Mouse (Mus musculus) midbrain, embryonic 11.5 days (tissue): Measurements from ENCODE around the gene 1600014C23Rik. TPM values are rescaled to one million over a fixed set of nuclear protein-coding genes. Genes with fewer than 3 reads are reported as not detected.
A peak's percentile ranks its signal among the peaks of the same experiment; 100 is the strongest.

Source experiments
- ATAC-seq: fragments of 200-750 bp; cut with Nextera tagmentation; 2 replicates; pipeline ENCODE4 v1.8.0; 2017; ENCODE audit warnings: moderate TSS enrichment, moderate library complexity; ENCODE audit not compliant: low FRiP score
- DNase-seq: peaks from one replicate; pipeline ENCODE4 v3.0.0; 2015; ENCODE audit warnings: low spot score; ENCODE audit errors: missing footprints
- H3K27ac ChIP-seq: fragments of 300-500 bp; sonication (generic); 2 replicates; pipeline ENCODE4 v1.5.1; 2014; ENCODE audit warnings: low read depth, low read length
- H3K27me3 ChIP-seq: fragments of 300-500 bp; sonication (generic); 2 replicates; pipeline ENCODE4 v1.6.1; 2014; ENCODE audit warnings: mild to moderate bottlenecking, low read length, moderate library complexity, mixed read lengths; ENCODE audit not compliant: control insufficient read depth, insufficient read depth
- H3K36me3 ChIP-seq: fragments of 300-500 bp; sonication (generic); 2 replicates; pipeline ENCODE4 v1.6.1; 2014; ENCODE audit warnings: mild to moderate bottlenecking, low read length, moderate library complexity, mixed read lengths; ENCODE audit not compliant: control insufficient read depth, insufficient read depth
- H3K4me1 ChIP-seq: fragments of 300-500 bp; sonication (generic); 2 replicates; pipeline ENCODE4 v1.6.1; 2014; ENCODE audit warnings: low read length; ENCODE audit not compliant: control insufficient read depth, insufficient read depth
- H3K4me2 ChIP-seq: fragments of 300-500 bp; sonication (generic); 2 replicates; pipeline ENCODE4 v1.6.1; 2014; ENCODE audit warnings: mild to moderate bottlenecking, moderate library complexity
- H3K4me3 ChIP-seq: fragments of 300-500 bp; sonication (generic); 2 replicates; pipeline ENCODE4 v1.5.1; 2014; ENCODE audit warnings: low read depth, low read length
- H3K9ac ChIP-seq: fragments of 300-500 bp; sonication (generic); 2 replicates; pipeline ENCODE4 v1.6.1; 2014; ENCODE audit warnings: low read length
- H3K9me3 ChIP-seq: fragments of 300-500 bp; sonication (generic); 2 replicates; pipeline ENCODE4 v1.6.1; 2016; ENCODE audit warnings: low read length; ENCODE audit not compliant: control insufficient read depth
- WGBS: fragments of 180-500 bp; shearing (Covaris S2); extraction: QIAGEN DNeasy Blood & Tissue Kit; methylation state at CpG from one replicate; pipeline ENCODE4 v1.1.7; 2014; 5-methylcytosine and 5-hydroxymethylcytosine counted together
- polyA plus RNA-seq: library from polyadenylated mRNA; unstranded; fragments of >200 nt; fragmentation: Nextera tagmentation; extraction: Ambion mirVana; gene quantifications from 2 replicates; pipeline ENCODE4 v1.2.1, GENCODE M21; 2014

1600014C23Rik gene
- polyA plus RNA-seq, 1 experiment from 2014 or later, result 0.48 TPM

GRCm38 (mm10) chr17:45733038-45733734, 458 bp downstream of the 1600014C23Rik start:
- no peak for ATAC-seq
- peak overlapping the region; percentile 71 for H3K9ac ChIP-seq

DNA sequence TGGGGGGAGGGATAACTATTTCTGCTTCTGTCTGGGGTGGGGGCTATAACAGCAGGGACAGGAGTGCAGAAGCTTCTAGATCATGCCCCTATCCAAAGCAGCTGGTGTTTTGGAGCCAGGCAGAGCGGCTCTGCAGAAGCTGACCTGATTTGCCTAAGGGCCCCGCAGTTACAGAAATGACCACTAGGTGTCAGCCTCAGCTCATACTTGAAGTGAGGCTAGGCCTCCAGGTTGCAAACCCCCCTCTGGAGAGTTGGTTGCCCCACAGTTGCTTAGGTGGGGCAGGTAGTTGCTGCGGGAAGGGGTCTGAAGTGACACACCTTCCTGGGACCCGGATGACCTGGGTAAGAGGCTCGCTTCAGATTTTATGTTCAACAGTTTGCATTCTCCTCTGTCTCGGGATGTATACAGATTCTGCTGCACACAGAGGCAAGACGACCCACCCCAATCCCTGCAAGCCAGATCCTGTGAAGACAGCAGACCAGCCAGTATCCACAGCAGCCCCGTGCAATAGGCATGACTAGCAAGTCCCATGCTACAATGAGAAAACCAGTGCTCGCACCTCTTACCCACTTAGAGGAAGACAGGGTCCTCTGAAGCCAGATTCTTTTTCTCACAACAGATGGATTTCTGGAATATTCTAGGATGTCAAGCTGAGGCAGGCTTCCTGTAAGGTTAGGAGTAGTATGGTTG, 2.3 kb downstream of the 1600014C23Rik start:
- Histone ChIP-seq H3K27me3 (peaks cover 13% of the 10 kb centered on the region), H3K9me3 (no peaks in the 10 kb centered on the region), H3K4me1 (peaks cover 27% of the 10 kb centered on the region), H3K27ac (no peak overlapping the region), H3K4me3 (no peak overlapping the region), H3K4me2 (no peak overlapping the region), H3K9ac (no peak overlapping the region), H3K36me3 (no peaks in the 10 kb centered on the region)
- peak; percentile 8; the same call in 1 of the 2 replicates for ATAC-seq
- 28% methylated on average over 9 of the region's 9 CpGs for WGBS
- peak; percentile 99 for DNase-seq

More at GRCm38 (mm10) chr17:45733038-45733734, 458 bp downstream of the 1600014C23Rik start:
- 75% methylated on average over 19 of the region's 19 CpGs for WGBS
- DNase-seq, result no peak
- H3K9me3 ChIP-seq, result no peaks in the 10 kb centered on the region
- H3K36me3 ChIP-seq, result no peaks in the 10 kb centered on the region
- H3K27me3 ChIP-seq, result peaks cover 13% of the 10 kb centered on the region
- H3K4me1 ChIP-seq, result peaks cover 32% of the 10 kb centered on the region
- H3K27ac ChIP-seq, result no peak overlapping the region
- H3K4me3 ChIP-seq, result peak overlapping the region; percentile 28; the same call in 1 of the 2 replicates
- peak overlapping the region; percentile 63 for H3K4me2 ChIP-seq

- H3K27ac ChIP-seq, result no peak overlapping the region
- H3K9ac ChIP-seq, result no peak overlapping the region
- H3K4me1 ChIP-seq, result peaks cover 21% of the 10 kb centered on the region
- ATAC-seq (no peak), DNase-seq (no peak)
- WGBS, result 73% methylated on average over 4 of the region's 4 CpGs
- H3K27me3 ChIP-seq, result peaks cover 13% of the 10 kb centered on the region
- H3K4me2 ChIP-seq, result no peak overlapping the region
- no peaks in the 10 kb centered on the region for H3K9me3 ChIP-seq
- H3K4me3 ChIP-seq, result no peak overlapping the region
- H3K36me3 ChIP-seq, result no peaks in the 10 kb centered on the region
Observed at GRCm38 (mm10) chr17:45730696-45731095, 2.9 kb downstream of the 1600014C23Rik start.

- Histone ChIP-seq H3K4me1 (peaks cover 11% of the 10 kb centered on the region), H3K4me2 (no peak overlapping the region), H3K9me3 (no peaks in the 10 kb centered on the region), H3K36me3 (no peaks in the 10 kb centered on the region), H3K4me3 (no peak overlapping the region), H3K27ac (no peak overlapping the region), H3K9ac (no peak overlapping the region), H3K27me3 (peaks cover 13% of the 10 kb centered on the region)
- DNase-seq (no peak), ATAC-seq (no peak)
- 62% methylated on average over 10 of the region's 10 CpGs for WGBS
Observed at GRCm38 (mm10) chr17:45729387-45729786, 4.3 kb downstream of the 1600014C23Rik start.

GRCm38 (mm10) chr17:45727983-45728723, 5.5 kb downstream of the 1600014C23Rik start:
- WGBS, result 56% methylated on average over 8 of the region's 8 CpGs

GRCm38 (mm10) chr17:45727481-45727880, 6.2 kb downstream of the 1600014C23Rik start:
- WGBS, result 83% methylated on average over 2 of the region's 2 CpGs
- peaks cover 3% of the 10 kb centered on the region for H3K27me3 ChIP-seq
- DNase-seq, result no peak
- H3K4me1 ChIP-seq, result peaks cover 6% of the 10 kb centered on the region
- no peak overlapping the region for H3K4me2 ChIP-seq
- no peak overlapping the region for H3K27ac ChIP-seq
- no peak for ATAC-seq
- no peaks in the 10 kb centered on the region for H3K36me3 ChIP-seq
- no peak overlapping the region for H3K4me3 ChIP-seq
- no peaks in the 10 kb centered on the region for H3K9me3 ChIP-seq
- no peak overlapping the region for H3K9ac ChIP-seq

More at GRCm38 (mm10) chr17:45727983-45728723, 5.5 kb downstream of the 1600014C23Rik start:
- no peak overlapping the region for H3K9ac ChIP-seq
- no peaks in the 10 kb centered on the region for H3K9me3 ChIP-seq
- peaks cover 6% of the 10 kb centered on the region for H3K4me1 ChIP-seq
- DNase-seq (no peak), ATAC-seq (no peak)
- peaks cover 9% of the 10 kb centered on the region for H3K27me3 ChIP-seq
- no peak overlapping the region for H3K4me3 ChIP-seq
- no peaks in the 10 kb centered on the region for H3K36me3 ChIP-seq
- H3K27ac ChIP-seq, result no peak overlapping the region
- H3K4me2 ChIP-seq, result no peak overlapping the region

DNA sequence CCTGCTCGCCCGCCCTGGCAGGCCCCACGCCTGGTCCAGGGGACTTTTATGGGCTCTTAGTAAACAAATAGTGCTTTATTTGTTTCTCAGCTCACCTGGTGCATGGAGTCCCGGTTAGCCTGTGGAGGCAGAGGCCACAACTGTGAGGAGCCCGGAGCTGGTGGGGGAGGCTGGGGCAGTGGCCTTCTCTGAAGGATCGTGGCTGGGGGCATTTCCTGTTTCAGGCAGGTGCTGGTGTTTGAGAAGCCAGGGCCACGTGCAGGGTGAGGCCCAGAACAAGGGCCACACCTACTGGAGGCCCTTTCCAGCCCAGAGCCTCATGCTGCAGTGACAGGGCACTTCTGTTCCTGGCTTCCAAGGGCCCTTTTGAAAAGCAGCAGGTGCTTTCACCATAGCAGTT, 7.4 kb downstream of the 1600014C23Rik start:
- Histone ChIP-seq H3K36me3 (no peaks in the 10 kb centered on the region), H3K9me3 (no peaks in the 10 kb centered on the region), H3K4me2 (no peak overlapping the region), H3K27me3 (no peaks in the 10 kb centered on the region), H3K9ac (no peak overlapping the region), H3K27ac (no peak overlapping the region), H3K4me1 (peaks cover 6% of the 10 kb centered on the region), H3K4me3 (no peak overlapping the region)
- DNase-seq (no peak), ATAC-seq (no peak)
- WGBS, result 69% methylated on average over 7 of the region's 7 CpGs

DNA sequence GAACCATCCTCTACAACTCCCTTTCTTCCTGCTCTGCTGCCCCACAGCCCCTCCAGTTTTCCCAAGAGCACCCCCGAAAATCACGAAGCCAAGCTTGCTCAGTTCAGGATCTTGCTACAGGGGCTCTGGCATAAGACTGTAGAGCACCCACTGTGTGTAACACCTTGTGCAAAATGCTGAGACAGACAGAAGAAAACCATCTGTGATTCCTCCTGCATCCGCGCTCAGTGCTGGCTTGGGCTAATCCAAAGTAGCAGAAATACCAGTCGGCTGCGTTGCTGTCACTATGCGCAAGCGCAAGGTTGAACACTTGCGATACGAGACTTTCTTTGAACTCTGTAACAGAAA, 9.1 kb downstream of the 1600014C23Rik start:
- no peaks in the 10 kb centered on the region for H3K36me3 ChIP-seq
- ATAC-seq (peak; percentile 33; the same call in 1 of the 2 replicates), DNase-seq (no peak)
- no peaks in the 10 kb centered on the region for H3K27me3 ChIP-seq
- H3K4me1 ChIP-seq, result peaks cover 6% of the 10 kb centered on the region
- no peak overlapping the region for H3K27ac ChIP-seq
- H3K4me2 ChIP-seq, result no peak overlapping the region
- H3K9ac ChIP-seq, result no peak overlapping the region
- no peak overlapping the region for H3K4me3 ChIP-seq
- no peaks in the 10 kb centered on the region for H3K9me3 ChIP-seq
- WGBS, result 87% methylated on average over 10 of the region's 10 CpGs
